Mouse (Mus musculus) MEL (cell line): Measurements from ENCODE around the gene Psd4. TPM values are rescaled to one million over a fixed set of nuclear protein-coding genes. Genes with fewer than 3 reads are reported as not detected.

ENCODE experiments used
- DNase-seq: peaks from one replicate; pipeline ENCODE4 v3.0.0; 2011; ENCODE audit warnings: low read depth, low spot score
- H3K27ac ChIP-seq: 2 replicates; pipeline ENCODE4 v1.5.1; 2012; ENCODE audit warnings: low read depth, mild to moderate bottlenecking, control low read depth, low read length, moderate library complexity; ENCODE audit not compliant: control insufficient read depth
- H3K27me3 ChIP-seq, 2 experiments: fragments of 150-350 bp in 1 of 2; sonication (generic) in 1 of 2; 2 replicates each; pipeline ENCODE4 v1.6.1; 2012; ENCODE audit warnings: low read length in 2 of 2, mild to moderate bottlenecking in 2 of 2, improper control_type of control experiment in 1 of 2, moderate library complexity in 1 of 2; ENCODE audit not compliant: insufficient read depth in 2 of 2, control insufficient read depth in 1 of 2
- H3K36me3 ChIP-seq, 2 experiments: 2 replicates each; pipeline ENCODE4 v1.6.1; 2012 to 2014; ENCODE audit warnings: low read length in 2 of 2, improper control_type of control experiment in 1 of 2, inconsistent platforms in 1 of 2, mild to moderate bottlenecking in 1 of 2; ENCODE audit not compliant: insufficient read depth in 2 of 2, control insufficient read depth in 1 of 2
- H3K4me1 ChIP-seq, 2 experiments: fragments of 150-350 bp in 1 of 2; sonication (generic) in 1 of 2; 2 replicates each; pipeline ENCODE4 v1.6.1; 2012; ENCODE audit warnings: low read length in 2 of 2, improper control_type of control experiment in 1 of 2, mild to moderate bottlenecking in 1 of 2; ENCODE audit not compliant: insufficient read depth in 2 of 2, control insufficient read depth in 1 of 2
- H3K4me3 ChIP-seq, 2 experiments: fragments of 150-350 bp in 1 of 2; sonication (generic) in 1 of 2; 2 replicates each; pipeline ENCODE4 v1.5.1; 2012; ENCODE audit warnings: low read depth in 2 of 2, low read length in 2 of 2, mild to moderate bottlenecking in 2 of 2, moderate library complexity in 2 of 2, control low read depth in 1 of 2, improper control_type of control experiment in 1 of 2; ENCODE audit not compliant: control insufficient read depth in 1 of 2, insufficient read depth in 1 of 2
- H3K79me2 ChIP-seq: 2 replicates; pipeline ENCODE4 v1.6.1; 2012; ENCODE audit warnings: mild to moderate bottlenecking, low read length, moderate library complexity; ENCODE audit not compliant: control insufficient read depth, poor library complexity, insufficient read depth
- H3K9ac ChIP-seq: 2 replicates; pipeline ENCODE4 v1.6.1; 2012; ENCODE audit warnings: low read depth, mild to moderate bottlenecking, control low read depth, low read length, moderate library complexity; ENCODE audit not compliant: control insufficient read depth, poor library complexity, severe bottlenecking
- H3K9me3 ChIP-seq: fragments of 150-350 bp; sonication (generic); replicated peaks from 2 replicates; pipeline ENCODE4 v1.6.1; 2012; ENCODE audit warnings: mild to moderate bottlenecking, low read length, improper control_type of control experiment, moderate library complexity; ENCODE audit not compliant: insufficient read depth
- BHLHE40 ChIP-seq: IDR thresholded peaks from 2 replicates; pipeline ENCODE4 v1.6.1; 2012; ENCODE audit warnings: low read depth, mild to moderate bottlenecking, inconsistent platforms, low read length, improper control_type of control experiment, borderline replicate concordance
- CHD1 ChIP-seq: IDR thresholded peaks from 2 replicates; pipeline ENCODE4 v1.6.1; 2012; ENCODE audit warnings: low read depth, mild to moderate bottlenecking, inconsistent platforms, low read length, improper control_type of control experiment
- CHD2 ChIP-seq: IDR thresholded peaks from 2 replicates; pipeline ENCODE4 v1.6.1; 2011; ENCODE audit warnings: low read length, improper control_type of control experiment
- CTCF ChIP-seq, 3 experiments: IDR thresholded peaks in 2 of 3; conservative IDR thresholded peaks in 1 of 3; 2 replicates each; pipeline ENCODE4 v1.5.1; 2011 to 2012; ENCODE audit warnings: low read length in 3 of 3, low read depth in 2 of 3, mild to moderate bottlenecking in 2 of 3, improper control_type of control experiment in 1 of 3, inconsistent platforms in 1 of 3, mixed read lengths in 1 of 3, moderate library complexity in 1 of 3; ENCODE audit not compliant: control insufficient read depth in 1 of 3, insufficient read depth in 1 of 3, poor library complexity in 1 of 3, severe bottlenecking in 1 of 3
- ETS1 ChIP-seq: IDR thresholded peaks from 2 replicates; pipeline ENCODE4 v1.6.1; 2012; ENCODE audit warnings: low read depth, mild to moderate bottlenecking, inconsistent platforms, low read length, improper control_type of control experiment, moderate library complexity
- GATA1 ChIP-seq: IDR thresholded peaks from 2 replicates; pipeline ENCODE4 v1.6.1; 2011; ENCODE audit warnings: low read depth, low read length, improper control_type of control experiment
- JUND ChIP-seq: IDR thresholded peaks from 2 replicates; pipeline ENCODE4 v1.6.1; 2011; ENCODE audit warnings: low read depth, mild to moderate bottlenecking, improper control_type of control experiment, low read length
- MAFK ChIP-seq: IDR thresholded peaks from 2 replicates; pipeline ENCODE4 v1.6.1; 2011; ENCODE audit warnings: low read depth, mild to moderate bottlenecking, low read length, improper control_type of control experiment, borderline replicate concordance
- MAZ ChIP-seq: IDR thresholded peaks from 2 replicates; pipeline ENCODE4 v1.6.1; 2012; ENCODE audit warnings: low read depth, mild to moderate bottlenecking, inconsistent platforms, low read length, improper control_type of control experiment
- MEF2A ChIP-seq: IDR thresholded peaks from 2 replicates; pipeline ENCODE4 v1.6.1; 2014; ENCODE audit warnings: low read depth, mild to moderate bottlenecking, inconsistent platforms, low read length, improper control_type of control experiment; ENCODE audit not compliant: poor library complexity, insufficient replicate concordance, severe bottlenecking; ENCODE audit errors: extremely low read depth
- MXI1 ChIP-seq: IDR thresholded peaks from 2 replicates; pipeline ENCODE4 v1.6.1; 2011; ENCODE audit warnings: mild to moderate bottlenecking, low read depth, low read length, improper control_type of control experiment
- MYB ChIP-seq: IDR thresholded peaks from 2 replicates; pipeline ENCODE4 v1.6.1; 2011; ENCODE audit warnings: mild to moderate bottlenecking, low read depth, low read length, improper control_type of control experiment
- MYC ChIP-seq: IDR thresholded peaks from 2 replicates; pipeline ENCODE4 v1.6.1; 2011; ENCODE audit warnings: low read depth, mild to moderate bottlenecking, low read length, improper control_type of control experiment, moderate library complexity
- NRF1 ChIP-seq: IDR thresholded peaks from 2 replicates; pipeline ENCODE4 v1.6.1; 2014; ENCODE audit warnings: low read depth, mild to moderate bottlenecking, inconsistent platforms, low read length, improper control_type of control experiment, moderate library complexity; ENCODE audit not compliant: poor library complexity, insufficient read depth, severe bottlenecking
- POLR2A ChIP-seq, 2 experiments: IDR thresholded peaks; 2 replicates each; pipeline ENCODE4 v1.6.1; 2011 to 2012; ENCODE audit warnings: low read length in 2 of 2, mild to moderate bottlenecking in 2 of 2, control low read depth in 1 of 2, improper control_type of control experiment in 1 of 2, low read depth in 1 of 2, moderate library complexity in 1 of 2; ENCODE audit not compliant: control insufficient read depth in 1 of 2, insufficient read depth in 1 of 2, poor library complexity in 1 of 2
- POLR2AphosphoS2 ChIP-seq: IDR thresholded peaks from 2 replicates; pipeline ENCODE4 v1.6.1; 2011; ENCODE audit warnings: low read length, improper control_type of control experiment
- RCOR1 ChIP-seq: IDR thresholded peaks from 2 replicates; pipeline ENCODE4 v1.6.1; 2012; ENCODE audit warnings: low read depth, mild to moderate bottlenecking, inconsistent platforms, low read length, improper control_type of control experiment
- SMC3 ChIP-seq: IDR thresholded peaks from 2 replicates; pipeline ENCODE4 v1.6.1; 2011; ENCODE audit warnings: low read depth, low read length, improper control_type of control experiment
- TAL1 ChIP-seq: IDR thresholded peaks from 2 replicates; pipeline ENCODE4 v1.6.1; 2012; ENCODE audit warnings: mild to moderate bottlenecking, inconsistent platforms, low read length, moderate library complexity, mixed read lengths
- UBTF ChIP-seq: IDR thresholded peaks from 2 replicates; pipeline ENCODE4 v1.6.1; 2012; ENCODE audit warnings: low read depth, mild to moderate bottlenecking, inconsistent platforms, low read length, improper control_type of control experiment, moderate library complexity, borderline replicate concordance; ENCODE audit not compliant: insufficient read depth
- ZC3H11A ChIP-seq: IDR thresholded peaks from 2 replicates; pipeline ENCODE4 v1.6.1; 2012; ENCODE audit warnings: low read depth, mild to moderate bottlenecking, inconsistent platforms, low read length, improper control_type of control experiment
- ZMIZ1 ChIP-seq: IDR thresholded peaks from 2 replicates; pipeline ENCODE4 v1.6.1; 2012; ENCODE audit warnings: low read depth, mild to moderate bottlenecking, inconsistent platforms, low read length, improper control_type of control experiment, moderate library complexity
- ZNF384 ChIP-seq: IDR thresholded peaks from 2 replicates; pipeline ENCODE4 v1.6.1; 2012; ENCODE audit warnings: low read depth, mild to moderate bottlenecking, inconsistent platforms, low read length, improper control_type of control experiment
- polyA plus RNA-seq, 2 experiments: library from polyadenylated mRNA; stranded (reverse) in 1 of 2; unstranded in 1 of 2; fragments of >175 nt in 1 of 2; fragments of >200 nt in 1 of 2; gene quantifications; 2 replicates each; pipeline versions ENCODE4 v1.2.1 to v1.2.4; 2012; ENCODE audit warnings: low replicate concordance in 2 of 2, low read depth in 1 of 2; ENCODE audit not compliant: insufficient read length in 2 of 2, insufficient read depth in 1 of 2, missing spikeins in 1 of 2
- total RNA-seq: library from RNA; depleted of rRNA; stranded (reverse); fragments of 300-350 nt; gene quantifications from 2 replicates; pipeline ENCODE4 v1.2.3, GENCODE M21; 2012

Gene Psd4
- total and polyA plus RNA-seq, 3 experiments = 0.11 TPM; not detected in 2

- Histone ChIP-seq H3K27me3 (no peaks in the 10 kb centered on the region), H3K27ac (no peak overlapping the region), H3K79me2 (no peaks in the 10 kb centered on the region), H3K9ac (no peak overlapping the region), H3K36me3 (no peaks in the 10 kb centered on the region), H3K4me1 (no peaks in the 10 kb centered on the region), H3K4me3 (no peak overlapping the region), H3K9me3 (no peaks in the 10 kb centered on the region)
- TF ChIP-seq MAZ = no peak
- no peak for TF ChIP-seq ETS1
- TF ChIP-seq MXI1 = no peak
- TF ChIP-seq UBTF = no peak
- TF ChIP-seq MYB = no peak
- TF ChIP-seq RCOR1 = no peak
- TF ChIP-seq MAFK = no peak
- TF ChIP-seq CHD1 = no peak
- no peak for TF ChIP-seq CHD2
- no peak for TF ChIP-seq BHLHE40
- no peak for TF ChIP-seq CTCF (IDR thresholded peaks at IDR 0.05 in 2 of 3, conservative IDR thresholded peaks at IDR 0.05 in 1 of 3; ENCODE audit: control insufficient read depth in 1 of 3, insufficient read depth in 1 of 3, low read depth in 2 of 3, low read length in 3 of 3, poor library complexity in 1 of 3, severe bottlenecking in 1 of 3)
- TF ChIP-seq POLR2AphosphoS2 = no peak
- TF ChIP-seq ZC3H11A = no peak
- TF ChIP-seq TAL1 = no peak
- TF ChIP-seq NRF1 = no peak
- no peak for TF ChIP-seq MYC
- no peak for TF ChIP-seq GATA1
- TF ChIP-seq SMC3 = no peak
- TF ChIP-seq JUND = no peak
- no peak for DNase-seq
Measured at GRCm38 (mm10) chr2:24341395-24341885, 25.9 kb upstream of the Psd4 start.

- Histone ChIP-seq H3K9me3 (no peaks in the 10 kb centered on the region), H3K9ac (no peak overlapping the region), H3K4me3 (no peak overlapping the region), H3K4me1 (no peaks in the 10 kb centered on the region), H3K27ac (no peak overlapping the region), H3K27me3 (no peaks in the 10 kb centered on the region), H3K79me2 (no peaks in the 10 kb centered on the region), H3K36me3 (no peaks in the 10 kb centered on the region)
- TF ChIP-seq POLR2A (IDR thresholded peaks at IDR 0.05; ENCODE audit: control insufficient read depth in 1 of 2, insufficient read depth in 1 of 2, low read depth in 1 of 2, low read length in 2 of 2, poor library complexity in 1 of 2) (no peak), UBTF (no peak), ZNF384 (no peak), MEF2A (no peak), ZMIZ1 (no peak)
- no peak for DNase-seq
Measured at GRCm38 (mm10) chr2:24344619-24345018, 22.8 kb upstream of the Psd4 start.
